Mouse (Mus musculus) spleen, adult 2 months (tissue): ENCODE data around the gene Eya3.

ENCODE experiments used
- CTCF ChIP-seq: fragments of 200-500 bp; IDR thresholded peaks from 2 replicates; pipeline ENCODE4 v1.5.1; 2011; ENCODE audit warnings: mild to moderate bottlenecking, inconsistent platforms; ENCODE audit not compliant: insufficient read depth, insufficient read length, insufficient replicate concordance; ENCODE audit errors: extremely low read depth
- POLR2A ChIP-seq: fragments of 200-500 bp; IDR thresholded peaks from 2 replicates; pipeline ENCODE4 v1.6.1; 2011; ENCODE audit warnings: low read depth, low read length, inconsistent platforms

DNA sequence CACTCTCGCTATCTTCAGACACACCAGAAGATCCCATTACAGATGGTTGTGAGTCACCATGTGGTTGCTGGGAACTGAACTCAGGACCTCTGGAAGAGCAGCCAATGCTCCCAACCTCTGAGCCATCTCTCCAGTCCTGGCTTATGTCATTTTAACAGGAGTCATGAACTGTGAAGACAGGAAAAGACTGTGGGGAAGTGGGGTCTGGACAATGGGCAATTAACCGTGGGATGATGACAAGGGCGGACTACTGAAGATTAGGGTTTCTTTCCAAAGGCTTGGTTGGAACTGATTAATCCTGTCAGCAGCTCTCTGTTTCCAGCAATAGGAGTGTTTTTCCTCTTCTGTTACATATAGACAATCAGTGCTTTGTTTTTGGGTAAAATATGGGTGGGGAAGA is 39.0 kb upstream of the Eya3 start:
- TF ChIP-seq CTCF (no peak), POLR2A (no peak)
